Mouse (Mus musculus) kidney, adult 2 months (tissue): ENCODE data around the gene Aars.

Source experiments
- CTCF ChIP-seq: fragments of 200-500 bp; conservative IDR thresholded peaks from 2 replicates; pipeline ENCODE4 v1.5.1; 2011; ENCODE audit warnings: low read depth, mild to moderate bottlenecking, control low read depth, low read length, moderate library complexity, mixed read lengths; ENCODE audit not compliant: insufficient read depth, insufficient read length
- POLR2A ChIP-seq: fragments of 200-500 bp; IDR thresholded peaks from one replicate; pipeline ENCODE4 v1.6.1; 2011; ENCODE audit warnings: low read depth, low read length, control low read depth

DNA sequence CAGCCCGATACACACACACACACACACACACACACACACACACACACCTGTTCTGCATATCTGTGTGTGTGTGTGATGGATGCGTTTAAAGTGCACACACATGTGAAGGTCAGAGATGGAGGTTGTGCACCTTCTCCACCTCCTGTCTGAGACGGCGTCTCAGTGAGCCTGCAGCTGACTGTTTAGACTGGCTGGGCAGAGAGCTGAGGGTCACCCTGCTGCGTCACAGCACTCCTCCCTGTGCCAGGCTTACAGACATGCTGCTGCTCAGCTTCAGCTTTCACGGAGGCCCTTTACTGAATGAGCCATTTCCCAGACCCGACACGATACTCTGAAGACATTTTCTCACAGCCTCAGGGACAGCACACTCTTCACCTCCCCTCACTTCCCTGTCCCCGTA, 42.9 kb upstream of the Aars start:
- TF ChIP-seq CTCF (no peak), POLR2A (no peak)
